Mouse (Mus musculus) naive thymus-derived CD4-positive, alpha-beta T cell, adult 5 months (primary cell): ENCODE measurements around the gene Gart. TPM values are rescaled to one million over a fixed set of nuclear protein-coding genes. Genes with fewer than 3 reads are reported as not detected.

ENCODE experiments used
- polyA plus RNA-seq: library from polyadenylated mRNA; unstranded; fragments of 100-300 nt; shearing (Covaris generic); gene quantifications from one replicate; pipeline ENCODE4 v1.2.1, GENCODE M21; 2017

Gart gene
- polyA plus RNA-seq, result 90.8 TPM

DNA sequence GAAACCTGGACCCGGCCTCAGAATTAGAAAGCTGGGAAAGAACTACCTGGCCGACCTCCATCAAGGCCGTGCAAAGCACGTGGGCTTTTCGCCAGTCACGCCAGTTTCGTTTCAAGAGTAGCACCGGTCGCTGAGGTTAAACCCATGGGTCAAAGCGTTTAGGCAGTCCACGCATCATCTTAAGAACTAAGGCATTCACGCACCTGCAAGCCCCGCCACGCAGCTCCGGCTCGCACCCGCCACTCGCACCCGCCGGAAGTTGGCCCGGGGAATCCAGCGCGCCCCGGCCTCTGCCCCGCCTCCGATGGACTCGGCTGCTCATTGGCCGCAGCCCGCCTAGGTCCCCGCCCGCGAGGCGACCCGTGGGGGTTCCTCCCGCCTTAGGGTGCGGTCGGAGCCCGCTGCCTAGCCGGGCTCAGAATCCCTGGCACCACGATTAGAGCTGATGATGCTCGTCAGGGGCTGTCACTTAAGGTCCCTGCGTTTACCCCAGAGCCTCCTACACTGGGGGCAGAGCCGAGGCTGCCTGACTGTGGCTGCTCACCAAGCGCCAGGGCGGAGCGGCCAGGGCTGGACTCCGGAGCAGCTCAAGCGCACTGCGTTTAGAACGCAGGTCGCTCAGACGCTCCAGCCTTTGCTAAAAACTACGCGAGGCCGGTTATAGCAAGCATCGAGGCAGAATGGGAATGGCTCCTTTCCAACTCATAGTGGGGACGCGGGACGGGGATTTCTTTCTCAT is at the start of gene Gart:
TSS of gene Gart (minus strand) at position 272 of the 739 bp plus-strand sequence.

DNA sequence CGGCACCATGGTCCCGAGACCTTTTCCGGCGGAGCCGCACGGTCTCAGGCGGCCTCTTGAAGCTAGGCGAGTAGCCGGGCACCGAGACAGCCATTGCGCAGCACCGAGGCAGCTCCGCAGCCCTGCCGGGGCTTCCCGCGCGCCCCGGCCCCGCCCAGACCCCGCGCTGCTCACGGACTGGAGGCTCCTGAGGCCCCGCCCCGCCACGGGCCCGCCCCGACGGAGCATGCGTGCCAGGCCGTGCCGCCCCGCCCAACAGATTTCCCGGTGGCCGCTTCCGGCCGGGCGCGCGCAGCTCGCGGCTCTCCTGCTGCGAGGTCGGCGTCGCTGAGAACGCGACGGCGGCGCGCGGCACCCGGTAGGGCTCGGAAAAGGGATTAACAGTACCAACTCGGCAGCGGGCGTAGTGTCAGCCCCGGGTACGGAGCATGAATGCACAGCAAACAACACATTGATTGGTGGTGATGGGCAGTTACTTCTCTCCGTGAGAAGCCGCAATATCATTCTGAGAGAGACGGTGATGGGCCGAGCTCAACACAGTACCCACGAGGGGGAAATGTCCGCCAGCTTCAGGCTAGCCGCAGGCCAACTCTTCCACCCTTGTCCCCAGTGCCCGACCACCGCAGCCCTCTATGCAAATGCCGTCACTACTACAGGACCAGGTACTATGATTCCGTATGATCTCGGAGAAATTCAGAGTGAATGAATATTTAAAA is 42.0 kb upstream of the Gart start, which contains the start of gene Donson:
TSS of gene Donson (minus strand) at position 152 of the 716 bp plus-strand sequence.

DNA sequence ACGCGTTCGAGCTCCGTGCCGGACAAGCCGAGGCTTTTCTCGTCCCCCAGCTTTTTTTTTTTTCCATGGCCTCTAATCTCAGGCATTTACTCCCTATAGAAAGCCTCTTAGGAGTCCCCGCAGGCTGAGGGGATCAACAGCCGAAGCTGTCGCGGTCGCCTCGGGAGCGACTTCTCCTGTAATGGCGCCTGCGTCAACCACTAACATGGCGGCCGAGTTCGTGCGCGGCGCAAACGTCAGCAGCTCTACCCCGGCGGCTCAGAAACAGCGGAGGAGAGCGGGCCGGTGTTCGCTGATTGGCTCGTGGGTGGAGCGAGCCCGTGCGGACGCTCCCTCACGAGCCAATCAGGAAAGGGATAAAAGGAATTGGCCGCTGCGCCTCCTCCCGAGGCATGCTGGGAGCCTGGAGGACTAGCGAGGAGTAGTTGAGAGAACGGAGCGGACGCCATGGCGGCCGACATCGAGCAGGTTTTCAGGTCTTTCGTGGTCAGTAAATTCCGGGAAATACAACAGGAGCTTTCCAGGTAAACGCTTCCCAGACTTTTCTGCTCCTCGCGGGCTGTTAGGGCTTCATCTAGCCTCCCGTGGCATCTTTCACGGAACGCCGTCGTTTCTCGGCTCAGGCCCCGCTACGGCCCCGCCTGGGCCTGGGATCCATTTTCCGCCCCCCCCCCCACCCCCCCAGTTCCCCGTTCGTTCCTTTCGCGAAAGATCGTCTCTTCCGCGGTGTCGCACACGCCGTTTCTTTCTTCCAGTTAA is 888 bp upstream of the Gart start, which contains the start of gene Son:
TSS of gene Son (plus strand) at position 46 of the 759 bp plus-strand sequence.

DNA sequence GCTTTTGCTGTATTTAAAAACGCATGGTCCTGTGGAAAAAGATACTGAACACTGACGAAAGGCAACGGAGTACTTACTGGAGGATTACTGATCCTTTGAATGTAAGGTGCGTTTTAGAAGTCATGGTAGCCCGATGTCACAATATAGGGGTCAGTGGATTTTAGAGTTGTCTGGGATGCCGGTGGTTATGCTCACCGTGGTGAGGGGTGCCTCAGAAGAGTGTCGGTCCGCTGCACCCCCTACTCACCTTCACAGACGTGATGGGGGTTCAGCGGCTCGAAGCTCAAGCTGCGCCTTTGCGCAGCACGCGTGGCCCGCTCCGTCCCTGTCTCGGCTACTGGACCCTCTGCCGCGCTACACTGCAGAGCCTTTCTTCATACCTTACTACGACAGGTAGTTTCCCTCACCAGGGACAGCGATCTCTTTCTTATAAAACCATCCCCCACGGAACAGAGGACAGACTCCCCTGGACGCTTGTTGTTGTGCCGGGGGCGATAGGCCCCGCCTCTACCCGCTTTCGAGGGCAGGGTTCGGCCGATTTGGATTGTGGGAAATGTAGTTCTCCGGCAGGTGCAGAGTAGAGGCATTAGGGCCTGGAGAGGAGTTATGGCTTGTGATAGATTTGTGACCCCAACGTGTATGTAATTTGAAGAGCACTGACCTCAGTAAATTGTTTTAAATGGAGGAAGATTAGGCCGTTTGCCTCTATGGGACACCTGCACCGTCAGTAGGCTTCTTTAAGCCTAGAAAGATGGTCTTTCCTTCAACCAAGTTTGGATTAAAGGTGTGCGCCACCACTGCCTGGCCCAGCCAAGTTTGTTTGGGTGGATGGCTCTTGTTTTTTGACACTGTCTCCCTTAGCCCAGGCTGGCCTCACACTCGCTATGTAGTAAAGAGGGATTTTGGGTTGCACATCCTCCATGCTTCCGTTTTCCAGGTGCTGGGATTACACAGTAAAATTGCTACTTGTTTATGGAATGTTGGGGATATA is 27.9 kb downstream of the Gart start, which contains the start of gene Dnajc28:
TSS of gene Dnajc28 (minus strand) at position 516 of the 991 bp plus-strand sequence.

DNA sequence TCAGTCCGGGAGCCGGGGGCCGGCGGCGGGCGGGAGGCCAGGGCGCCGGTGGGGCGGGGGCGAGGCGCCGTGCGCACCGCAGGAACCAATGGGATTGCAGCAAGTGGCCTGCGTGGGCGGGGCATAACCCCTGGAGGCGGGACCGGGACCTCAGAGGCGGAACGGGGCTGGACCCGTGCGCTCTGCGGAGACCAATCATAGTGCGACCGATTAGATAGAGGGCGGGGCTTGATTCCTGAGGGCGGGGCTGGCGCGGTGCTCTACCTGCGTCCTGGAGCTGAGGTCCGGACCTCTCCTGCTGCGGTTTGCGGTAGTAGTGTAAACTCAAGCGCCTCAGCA is 49.1 kb downstream of the Gart start, which contains the start of gene Tmem50b:
TSS of gene Tmem50b (minus strand) at position 129 of the 339 bp plus-strand sequence.

Other genes with a start within 250 kb of the Gart start
- gene Il10rb, start 240.8 kb downstream of the Gart start, polyA plus RNA-seq, result 44.1 TPM
- gene Ifnar1, start 161.7 kb downstream of the Gart start, polyA plus RNA-seq, result 209 TPM
- gene Ifngr2, start 99.9 kb downstream of the Gart start, polyA plus RNA-seq, result 397 TPM
- gene Tmem50b, start 49.2 kb downstream of the Gart start, polyA plus RNA-seq, result 53.8 TPM
- gene Dnajc28, start 27.9 kb downstream of the Gart start, polyA plus RNA-seq, result 4.8 TPM
- 152 TPM for gene Son, start 554 bp upstream of the Gart start, polyA plus RNA-seq
- gene Donson, start 41.8 kb upstream of the Gart start, polyA plus RNA-seq, result 160 TPM
- 41.3 TPM for gene Cryzl1, start 82.0 kb upstream of the Gart start, polyA plus RNA-seq
- gene Itsn1, start 82.3 kb upstream of the Gart start, polyA plus RNA-seq, result 2.6 TPM